Comparison of ENCODE assay signal across 9 mouse cellular contexts in genomic region chr3:152474582-152475277, GRCm38 (mm10).
DNase-seq lines count a peak whose midpoint lies in the region; ATAC-seq and TF ChIP-seq lines count a peak whose summit lies in the region.
"Had no signal": no experiment of that assay in that cellular context is flagged by ENCODE, and none has a peak within 500 bp of the region (broad histone marks: within the 10 kb centered on the region; RNA-seq: fewer than 3 reads in every experiment).

No protein-coding gene starts in this region.

- WGBS in heart, embryonic 12.5 days, result 49% methylated on average over 15 of the region's 15 CpGs
- 35% methylated on average over 15 of the region's 15 CpGs for WGBS in lung, embryonic 16.5 days
- WGBS in small intestine, adult 2 months, result 53% methylated on average over 15 of the region's 15 CpGs

- H3K4me1 ChIP-seq in heart, embryonic 12.5 days (replicated peaks), result peaks cover 16% of the 10 kb centered on the region
- peaks cover 14% of the 10 kb centered on the region for H3K4me1 ChIP-seq in lung, embryonic 16.5 days (replicated peaks; ENCODE audit: control insufficient read depth, insufficient read depth, low read length)
- peaks cover 4% of the 10 kb centered on the region; the same call in 1 of the 2 replicates for H3K4me1 ChIP-seq in small intestine, adult 2 months (ENCODE audit: control insufficient read depth, insufficient read depth, insufficient read length, low read length)

- TF ChIP-seq POLR2A in small intestine, adult 2 months (IDR thresholded peaks at IDR 0.05; ENCODE audit: low read depth, low read length), result no peak

- H3K36me3 ChIP-seq in heart, embryonic 12.5 days, result no peaks in the 10 kb centered on the region
- no peaks in the 10 kb centered on the region for H3K36me3 ChIP-seq in lung, embryonic 16.5 days (ENCODE audit: control insufficient read depth, insufficient read depth, low read length)
- no peaks in the 10 kb centered on the region for H3K36me3 ChIP-seq in small intestine, adult 2 months (ENCODE audit: control insufficient read depth, insufficient read depth, low read length)
- H3K36me3 ChIP-seq: liver, embryonic 15.5 days had no signal

- no peak overlapping the region for H3K4me3 ChIP-seq in heart, embryonic 12.5 days
- no peak overlapping the region for H3K4me3 ChIP-seq in lung, embryonic 16.5 days (ENCODE audit: low read length)
- H3K4me3 ChIP-seq in small intestine, adult 2 months (ENCODE audit: low read depth, low read length), result no peak overlapping the region
- H3K4me3 ChIP-seq: liver, embryonic 15.5 days had no signal

- no peaks in the 10 kb centered on the region for H3K27me3 ChIP-seq in heart, embryonic 12.5 days (replicated peaks)
- no peaks in the 10 kb centered on the region for H3K27me3 ChIP-seq in lung, embryonic 16.5 days (ENCODE audit: control insufficient read depth, insufficient read depth, low read depth, low read length)
- no peaks in the 10 kb centered on the region for H3K27me3 ChIP-seq in small intestine, adult 2 months (ENCODE audit: control insufficient read depth, insufficient read depth, low read length)
- H3K27me3 ChIP-seq: liver, embryonic 15.5 days had no signal

- H3K9ac ChIP-seq in heart, embryonic 12.5 days, result no peak overlapping the region
- no peak overlapping the region for H3K9ac ChIP-seq in lung, embryonic 16.5 days (ENCODE audit: low read length)
- H3K9ac ChIP-seq: liver, embryonic 15.5 days had no signal

- H3K27ac ChIP-seq in heart, embryonic 12.5 days (ENCODE audit: poor library complexity, severe bottlenecking), result no peak overlapping the region
- H3K27ac ChIP-seq in lung, embryonic 16.5 days (ENCODE audit: low read length), result no peak overlapping the region
- no peak overlapping the region for H3K27ac ChIP-seq in small intestine, adult 2 months (ENCODE audit: insufficient read depth, low read depth, low read length)
- H3K27ac ChIP-seq: liver, embryonic 15.5 days had no signal

- no peak for ATAC-seq in heart, embryonic 12.5 days (ENCODE audit: insufficient number of reproducible peaks, low FRiP score)
- ATAC-seq in common myeloid progenitor, adult 5-6 weeks (replicated peaks; ENCODE audit: low read depth, poor library complexity, severe bottlenecking), result peak; percentile 31; the same call in 1 of the 2 replicates
- ATAC-seq in lung, embryonic 16.5 days (ENCODE audit: low read depth), result peak; percentile 35; the same call in 1 of the 2 replicates

- H3K4me2 ChIP-seq in heart, embryonic 12.5 days, result no peak overlapping the region
- no peak overlapping the region for H3K4me2 ChIP-seq in lung, embryonic 16.5 days (ENCODE audit: low read depth, low read length)
- H3K4me2 ChIP-seq: liver, embryonic 15.5 days had no signal

- no peaks in the 10 kb centered on the region for H3K9me3 ChIP-seq in heart, embryonic 12.5 days (replicated peaks)
- no peaks in the 10 kb centered on the region for H3K9me3 ChIP-seq in lung, embryonic 16.5 days (ENCODE audit: control insufficient read depth, low read length)
- H3K9me3 ChIP-seq: liver, embryonic 15.5 days had no signal

- peak; percentile 78; the same call in 1 of the 2 replicates for TF ChIP-seq CTCF in small intestine, adult 2 months (IDR thresholded peaks at IDR 0.05; ENCODE audit: extremely low read depth, insufficient read length, insufficient replicate concordance, low read depth, low read length)

- DNase-seq in heart, adult 18-20 months, result peak; percentile 40 to 78
- DNase-seq in 416B (ENCODE audit: low read depth), result peak; percentile 88
- peak; percentile 54 to 81 for DNase-seq in adrenal gland, adult (ENCODE audit: inconsistent age in 2 of 2, low spot score in 1 of 2)
- peak; percentile 66 for DNase-seq in kidney, adult 9 months
